8 mouse cellular contexts compared by ENCODE assay signal in the genomic region with DNA sequence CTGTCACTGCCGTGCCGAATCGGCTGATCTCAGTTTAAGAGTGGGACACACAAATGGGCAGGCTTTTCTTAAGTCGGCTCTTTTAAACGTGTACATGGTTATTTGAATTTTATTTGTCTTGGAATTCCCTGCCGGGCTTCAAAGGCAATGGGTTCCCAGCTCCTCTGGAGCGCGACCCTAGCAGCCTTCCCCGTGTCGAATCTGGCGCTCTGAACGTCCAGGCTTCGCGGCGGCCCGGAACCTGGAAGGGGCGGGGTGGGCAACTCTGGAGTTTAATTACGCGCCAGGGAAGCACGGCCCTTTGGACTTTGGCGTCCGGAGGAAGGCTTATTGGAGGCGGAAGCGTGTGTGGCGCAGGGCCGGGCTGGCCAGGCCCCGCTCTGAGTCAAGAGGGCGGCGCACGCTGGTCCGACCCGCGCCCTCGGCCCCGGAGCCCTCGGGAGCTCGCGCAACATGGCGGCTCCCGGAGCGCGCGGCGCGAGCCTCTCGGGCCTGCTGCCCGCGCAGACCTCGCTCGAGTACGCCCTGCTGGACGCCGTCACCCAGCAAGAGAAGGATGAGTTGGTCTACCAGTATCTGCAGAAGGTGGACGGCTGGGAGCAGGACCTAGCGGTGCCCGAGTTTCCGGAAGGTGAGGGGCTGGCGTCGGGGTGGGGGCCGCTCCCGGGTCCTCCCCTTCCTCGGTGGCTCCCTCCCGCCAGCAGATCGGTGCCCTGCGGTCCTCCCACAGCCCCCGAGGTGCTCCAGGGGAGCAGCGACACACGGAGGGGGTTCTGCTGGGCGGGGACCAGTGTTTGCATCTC. TPM values are rescaled to one million over a fixed set of nuclear protein-coding genes. Genes with fewer than 3 reads are reported as not detected.
DNase-seq lines count a peak whose midpoint lies in the region; ATAC-seq and TF ChIP-seq lines count a peak whose summit lies in the region.

A gene (plus strand): TSS at position 32 of the 803 bp plus-strand sequence.

- peak within 1 kb of the TSS; percentile 73 for H3K4me2 ChIP-seq in forebrain, embryonic 13.5 days
- peak within 1 kb of the TSS; percentile 82 for H3K4me2 ChIP-seq in heart, postnatal 0 days (ENCODE audit: low read depth, low read length)
- H3K4me2 ChIP-seq in liver, postnatal 0 days (ENCODE audit: low read depth, low read length): peak within 1 kb of the TSS; percentile 91
- H3K4me2 ChIP-seq in neural tube, embryonic 13.5 days: peak within 1 kb of the TSS; percentile 80

- peak within 1 kb of the TSS; percentile 94 for H3K27ac ChIP-seq in forebrain, embryonic 13.5 days
- H3K27ac ChIP-seq in heart, postnatal 0 days (ENCODE audit: low read depth): peak within 1 kb of the TSS; percentile 97
- H3K27ac ChIP-seq in liver, postnatal 0 days (ENCODE audit: low read depth): peak within 1 kb of the TSS; percentile 99
- H3K27ac ChIP-seq in neural tube, embryonic 13.5 days (replicated peaks): peak within 1 kb of the TSS; percentile 96

- H3K9ac ChIP-seq in forebrain, embryonic 13.5 days: peak within 1 kb of the TSS; percentile 96
- H3K9ac ChIP-seq in heart, postnatal 0 days (replicated peaks; ENCODE audit: low read depth, low read length): peak within 1 kb of the TSS; percentile 95
- peak within 1 kb of the TSS; percentile 99 for H3K9ac ChIP-seq in liver, postnatal 0 days (replicated peaks)
- peak within 1 kb of the TSS; percentile 90 for H3K9ac ChIP-seq in neural tube, embryonic 13.5 days

- peaks cover 25% of the 10 kb centered on the region for H3K4me1 ChIP-seq in forebrain, embryonic 13.5 days
- H3K4me1 ChIP-seq in heart, postnatal 0 days (ENCODE audit: control insufficient read depth, insufficient read depth): peaks cover 18% of the 10 kb centered on the region
- peaks cover 28% of the 10 kb centered on the region for H3K4me1 ChIP-seq in liver, postnatal 0 days (ENCODE audit: insufficient read depth)
- peaks cover 23% of the 10 kb centered on the region for H3K4me1 ChIP-seq in neural tube, embryonic 13.5 days (replicated peaks)

- H3K4me3 ChIP-seq in forebrain, embryonic 13.5 days: peak within 1 kb of the TSS; percentile 94
- peak within 1 kb of the TSS; percentile 90 for H3K4me3 ChIP-seq in heart, postnatal 0 days (ENCODE audit: low read depth, low read length)
- H3K4me3 ChIP-seq in liver, postnatal 0 days (ENCODE audit: low read depth, low read length): peak within 1 kb of the TSS; percentile 91
- H3K4me3 ChIP-seq in neural tube, embryonic 13.5 days: peak within 1 kb of the TSS; percentile 77

- WGBS in forebrain, embryonic 13.5 days: under 1% methylated on average over 64 of the region's 69 CpGs
- under 1% methylated on average over 57 of the region's 69 CpGs for WGBS in heart, postnatal 0 days
- under 1% methylated on average over 51 of the region's 69 CpGs for WGBS in liver, postnatal 0 days (ENCODE audit: insufficient replicate concordance)
- WGBS in neural tube, embryonic 13.5 days: under 1% methylated on average over 69 of the region's 69 CpGs

- TF ChIP-seq CTCF in heart, postnatal 0 days (IDR thresholded peaks at IDR 0.05; ENCODE audit: low read depth): no peak; the same call in 1 of the 2 replicates
- TF ChIP-seq CTCF in liver, postnatal 0 days (IDR thresholded peaks at IDR 0.05; ENCODE audit: low read depth): no peak

- peaks cover 30% of the 10 kb centered on the region for H3K36me3 ChIP-seq in forebrain, embryonic 13.5 days (ENCODE audit: poor library complexity, severe bottlenecking)
- peaks cover 26% of the 10 kb centered on the region for H3K36me3 ChIP-seq in heart, postnatal 0 days (replicated peaks; ENCODE audit: control insufficient read depth, insufficient read depth, low read length)
- H3K36me3 ChIP-seq in liver, postnatal 0 days (replicated peaks; ENCODE audit: insufficient read depth, low read length): peaks cover 33% of the 10 kb centered on the region
- peaks cover 30% of the 10 kb centered on the region for H3K36me3 ChIP-seq in neural tube, embryonic 13.5 days

- peak; percentile 84 for ATAC-seq in forebrain, embryonic 13.5 days
- peak; percentile 90 for ATAC-seq in heart, postnatal 0 days (ENCODE audit: insufficient read depth, low read depth)
- ATAC-seq in liver, postnatal 0 days: peak; percentile 91
- peak; percentile 92 for ATAC-seq in neural tube, embryonic 13.5 days (ENCODE audit: low read depth)

- no peaks in the 10 kb centered on the region for H3K9me3 ChIP-seq in forebrain, embryonic 13.5 days (replicated peaks)
- H3K9me3 ChIP-seq in heart, postnatal 0 days (replicated peaks; ENCODE audit: control insufficient read depth, low read length): no peaks in the 10 kb centered on the region
- H3K9me3 ChIP-seq in liver, postnatal 0 days (ENCODE audit: low read length): no peaks in the 10 kb centered on the region
- H3K9me3 ChIP-seq in neural tube, embryonic 13.5 days: no peaks in the 10 kb centered on the region

- TF ChIP-seq EP300 in heart, postnatal 0 days (IDR thresholded peaks at IDR 0.05; ENCODE audit: low read depth): no peak
- TF ChIP-seq EP300 in liver, postnatal 0 days (IDR thresholded peaks at IDR 0.05; ENCODE audit: low read depth): peak; percentile 62; the same call in 1 of the 2 replicates

- DNase-seq in ES-CJ7 (ENCODE audit: low read depth, low spot score): peak; percentile 75
- DNase-seq in cerebellum, adult 11 months: peak; percentile 75
- peak; percentile 88 for DNase-seq in heart, postnatal 0 days (ENCODE audit: low spot score)
- peak; percentile 95 for DNase-seq in kidney, postnatal 36 days
- DNase-seq in liver, postnatal 0 days: peak; percentile 90
- DNase-seq in telencephalon, adult 2 months (ENCODE audit: low read depth, low spot score): peak; percentile 64

- no peaks in the 10 kb centered on the region for H3K27me3 ChIP-seq in forebrain, embryonic 13.5 days
- no peaks in the 10 kb centered on the region for H3K27me3 ChIP-seq in heart, postnatal 0 days (ENCODE audit: control insufficient read depth, insufficient read depth, low read length)
- no peaks in the 10 kb centered on the region for H3K27me3 ChIP-seq in liver, postnatal 0 days (ENCODE audit: insufficient read depth, low read length)
- no peaks in the 10 kb centered on the region for H3K27me3 ChIP-seq in neural tube, embryonic 13.5 days

RNA-seq across cellular contexts. Expression of the gene that starts here (rescaled TPM):
- polyA plus RNA-seq in forebrain, embryonic 13.5 days (2015; fragmentation: Nextera tagmentation; extraction: Ambion mirVana): 12.9 and 13.4 TPM in 2 replicates
- total RNA-seq in heart, postnatal 0 days (2014; rRNA removed; ENCODE audit: low replicate concordance): 28.9 and 30.4 TPM in 2 replicates
- 11.1 and 11.2 TPM in 2 replicates for polyA plus RNA-seq in heart, postnatal 0 days (2015; fragmentation: Nextera tagmentation; extraction: Ambion mirVana)
- 6.5 and 6.6 TPM in 2 replicates for polyA plus RNA-seq in liver, postnatal 0 days (2015; fragmentation: Nextera tagmentation; extraction: Ambion mirVana)
- 8.7 and 9.0 TPM in 2 replicates for polyA plus RNA-seq in neural tube, embryonic 13.5 days (2015; fragmentation: Nextera tagmentation; extraction: Ambion mirVana)

Comparison
In these comparisons a context has a peak if more than half of its experiments do, and no peak if none do; other contexts are left out.
1. Peak in every context shown above with its lines: DNase-seq, ATAC-seq, H3K4me3 ChIP-seq and H3K27ac ChIP-seq.